ENCODE assay signal across 26 mouse cellular contexts in genomic region chr2:44081241-44081640, GRCm38 (mm10).
"Had no signal": no experiment of that assay in that cellular context is flagged by ENCODE, and none has a peak within 500 bp of the region (broad histone marks: within the 10 kb centered on the region; RNA-seq: fewer than 3 reads in every experiment).

No protein-coding gene starts in this region.

- H3K4me3 ChIP-seq: gastrocnemius, adult 2 months; heart, adult 2 months; heart, embryonic 12.5 days; hindbrain, embryonic 10.5 days; hindbrain, embryonic 12.5 days; intestine, embryonic 15.5 days; kidney, embryonic 15.5 days; limb, embryonic 13.5 days; limb, embryonic 15.5 days; liver, embryonic 12.5 days had no signal

- DNase-seq: gastrocnemius, adult 2 months; gastrocnemius, postnatal 10 days; gastrocnemius, postnatal 25 days; heart, adult 2 months; heart, postnatal 10 days; heart, postnatal 4 days; kidney, adult 2 months; kidney, adult 9 months; kidney, postnatal 14 days; kidney, postnatal 36 days; layer of hippocampus, adult 9-11 months; layer of hippocampus, postnatal 36 days; left cerebral cortex, postnatal 4 days had no signal

- H3K27me3 ChIP-seq: heart, embryonic 12.5 days; hindbrain, embryonic 12.5 days; intestine, embryonic 15.5 days; kidney, embryonic 15.5 days; limb, embryonic 13.5 days; limb, embryonic 15.5 days; liver, embryonic 12.5 days had no signal

- H3K9me3 ChIP-seq: heart, embryonic 12.5 days; hindbrain, embryonic 10.5 days; hindbrain, embryonic 12.5 days; intestine, embryonic 15.5 days; kidney, embryonic 15.5 days; limb, embryonic 13.5 days; limb, embryonic 15.5 days; liver, embryonic 12.5 days had no signal

- ATAC-seq: hindbrain, embryonic 16.5 days; inflammation-experienced regulatory T-cells, adult 6 months; intestine, embryonic 15.5 days; intestine, postnatal 0 days; liver, embryonic 12.5 days had no signal

- H3K27ac ChIP-seq: gastrocnemius, adult 2 months; heart, adult 2 months; hindbrain, embryonic 10.5 days; hindbrain, embryonic 12.5 days; hindbrain, embryonic 14.5 days; intestine, embryonic 15.5 days; kidney, embryonic 15.5 days; kidney, postnatal 0 days; limb, embryonic 13.5 days; limb, embryonic 15.5 days; liver, embryonic 12.5 days had no signal

- H3K36me3 ChIP-seq: heart, embryonic 12.5 days; hindbrain, embryonic 10.5 days; hindbrain, embryonic 12.5 days; intestine, embryonic 15.5 days; kidney, embryonic 15.5 days; limb, embryonic 13.5 days; limb, embryonic 15.5 days; liver, embryonic 12.5 days had no signal

- H3K4me2 ChIP-seq: heart, embryonic 12.5 days; hindbrain, embryonic 12.5 days; hindbrain, embryonic 14.5 days; intestine, embryonic 15.5 days; kidney, embryonic 15.5 days; limb, embryonic 13.5 days; limb, embryonic 15.5 days; liver, embryonic 12.5 days had no signal

- H3K4me1 ChIP-seq: heart, embryonic 12.5 days; hindbrain, embryonic 10.5 days; hindbrain, embryonic 12.5 days; intestine, embryonic 15.5 days; kidney, embryonic 15.5 days; limb, embryonic 13.5 days; limb, embryonic 15.5 days; liver, embryonic 12.5 days had no signal

- H3K9ac ChIP-seq: heart, embryonic 12.5 days; hindbrain, embryonic 12.5 days; hindbrain, embryonic 14.5 days; intestine, embryonic 15.5 days; kidney, embryonic 15.5 days; limb, embryonic 13.5 days; limb, embryonic 15.5 days; liver, embryonic 12.5 days had no signal
